Mouse (Mus musculus): ENCODE measurements at regions not wholly inside any gene's neighbourhood (a gene's known extent, or its start where the extent isn't known, plus 50 kb on each side); places are given as distances from the start of the nearest gene placed in this dataset.

- no peak for DNase-seq (ENCODE audit: low spot score)
- Histone ChIP-seq H3K9me3 (no peaks in the 10 kb centered on the region), H3K27me3 (ENCODE audit: insufficient read depth, poor library complexity, severe bottlenecking) (no peaks in the 10 kb centered on the region), H3K27ac (no peak overlapping the region), H3K36me3 (no peaks in the 10 kb centered on the region), H3K4me3 (no peak overlapping the region), H3K4me1 (replicated peaks) (no peaks in the 10 kb centered on the region)
- WGBS: 79% methylated on average over 1 of the region's 1 CpGs
Observed at GRCm38 (mm10) chr2:61922496-61922895, 119.8 kb downstream of the Tbr1 start.

GRCm38 (mm10) chr2:61938296-61938695, 108.0 kb upstream of the Slc4a10 start:
- no peak overlapping the region for H3K4me3 ChIP-seq

GRCm38 (mm10) chr2:61965916-61966315, 80.3 kb upstream of the Slc4a10 start:
- no peak overlapping the region for H3K4me3 ChIP-seq
- 91% methylated on average over 2 of the region's 2 CpGs for WGBS
- no peaks in the 10 kb centered on the region for H3K9me3 ChIP-seq
- no peaks in the 10 kb centered on the region for H3K27me3 ChIP-seq (ENCODE audit: insufficient read depth, poor library complexity, severe bottlenecking)
- H3K36me3 ChIP-seq: no peaks in the 10 kb centered on the region
- no peak overlapping the region for H3K27ac ChIP-seq
- no peak for DNase-seq (ENCODE audit: low spot score)
- H3K4me1 ChIP-seq (replicated peaks): no peaks in the 10 kb centered on the region

More at GRCm38 (mm10) chr2:61938296-61938695, 108.0 kb upstream of the Slc4a10 start:
- Histone ChIP-seq H3K27ac (no peak overlapping the region), H3K36me3 (no peaks in the 10 kb centered on the region), H3K27me3 (ENCODE audit: insufficient read depth, poor library complexity, severe bottlenecking) (no peaks in the 10 kb centered on the region), H3K9me3 (no peaks in the 10 kb centered on the region), H3K4me1 (replicated peaks) (no peaks in the 10 kb centered on the region)
- 93% methylated on average over 2 of the region's 2 CpGs for WGBS
- DNase-seq (ENCODE audit: low spot score): no peak

GRCm38 (mm10) chr2:61967724-61968123, 78.5 kb upstream of the Slc4a10 start:
- Histone ChIP-seq H3K36me3 (no peaks in the 10 kb centered on the region), H3K27me3 (ENCODE audit: insufficient read depth, poor library complexity, severe bottlenecking) (no peaks in the 10 kb centered on the region), H3K9me3 (no peaks in the 10 kb centered on the region), H3K27ac (no peak overlapping the region), H3K4me3 (no peak overlapping the region), H3K4me1 (replicated peaks) (no peaks in the 10 kb centered on the region)
- DNase-seq (ENCODE audit: low spot score): no peak
- 37% methylated on average over 2 of the region's 2 CpGs for WGBS

GRCm38 (mm10) chr2:61970029-61970428, 76.2 kb upstream of the Slc4a10 start:
- no peaks in the 10 kb centered on the region for H3K9me3 ChIP-seq
- no peak for DNase-seq (ENCODE audit: low spot score)

GRCm38 (mm10) chr2:61984771-61985170, 61.5 kb upstream of the Slc4a10 start:
- H3K4me1 ChIP-seq (replicated peaks): no peaks in the 10 kb centered on the region
- H3K4me3 ChIP-seq: no peak overlapping the region
- H3K9me3 ChIP-seq: no peaks in the 10 kb centered on the region
- H3K36me3 ChIP-seq: no peaks in the 10 kb centered on the region
- no peak for DNase-seq (ENCODE audit: low spot score)
- no peaks in the 10 kb centered on the region for H3K27me3 ChIP-seq (ENCODE audit: insufficient read depth, poor library complexity, severe bottlenecking)
- 70% methylated on average over 3 of the region's 3 CpGs for WGBS
- no peak overlapping the region for H3K27ac ChIP-seq

More at GRCm38 (mm10) chr2:61970029-61970428, 76.2 kb upstream of the Slc4a10 start:
- no peaks in the 10 kb centered on the region for H3K27me3 ChIP-seq (ENCODE audit: insufficient read depth, poor library complexity, severe bottlenecking)
- 0 out of 2 replicates have a peak overlapping the region, but pooled peaks have one; percentile 12 for H3K27ac ChIP-seq
- H3K4me3 ChIP-seq: no peak overlapping the region
- H3K36me3 ChIP-seq: no peaks in the 10 kb centered on the region
- H3K4me1 ChIP-seq (replicated peaks): no peaks in the 10 kb centered on the region
- WGBS: 55% methylated on average over 2 of the region's 2 CpGs

GRCm38 (mm10) chr2:61986967-61987550, 59.2 kb upstream of the Slc4a10 start:
- 59% methylated on average over 5 of the region's 5 CpGs for WGBS
- no peak for DNase-seq (ENCODE audit: low spot score)

More at GRCm38 (mm10) chr2:61986967-61987550, 59.2 kb upstream of the Slc4a10 start:
- no peaks in the 10 kb centered on the region for H3K4me1 ChIP-seq (replicated peaks)
- H3K27ac ChIP-seq: no peak overlapping the region
- no peaks in the 10 kb centered on the region for H3K9me3 ChIP-seq
- H3K27me3 ChIP-seq (ENCODE audit: insufficient read depth, poor library complexity, severe bottlenecking): no peaks in the 10 kb centered on the region
- no peak overlapping the region for H3K4me3 ChIP-seq
- H3K36me3 ChIP-seq: no peaks in the 10 kb centered on the region

All from hindbrain, embryonic 10.5 days (tissue).